Mouse (Mus musculus): ENCODE results near the gene Nxph2.
A peak's percentile ranks its signal among the peaks of the same experiment; 100 is the strongest.

Gene Nxph2

DNA sequence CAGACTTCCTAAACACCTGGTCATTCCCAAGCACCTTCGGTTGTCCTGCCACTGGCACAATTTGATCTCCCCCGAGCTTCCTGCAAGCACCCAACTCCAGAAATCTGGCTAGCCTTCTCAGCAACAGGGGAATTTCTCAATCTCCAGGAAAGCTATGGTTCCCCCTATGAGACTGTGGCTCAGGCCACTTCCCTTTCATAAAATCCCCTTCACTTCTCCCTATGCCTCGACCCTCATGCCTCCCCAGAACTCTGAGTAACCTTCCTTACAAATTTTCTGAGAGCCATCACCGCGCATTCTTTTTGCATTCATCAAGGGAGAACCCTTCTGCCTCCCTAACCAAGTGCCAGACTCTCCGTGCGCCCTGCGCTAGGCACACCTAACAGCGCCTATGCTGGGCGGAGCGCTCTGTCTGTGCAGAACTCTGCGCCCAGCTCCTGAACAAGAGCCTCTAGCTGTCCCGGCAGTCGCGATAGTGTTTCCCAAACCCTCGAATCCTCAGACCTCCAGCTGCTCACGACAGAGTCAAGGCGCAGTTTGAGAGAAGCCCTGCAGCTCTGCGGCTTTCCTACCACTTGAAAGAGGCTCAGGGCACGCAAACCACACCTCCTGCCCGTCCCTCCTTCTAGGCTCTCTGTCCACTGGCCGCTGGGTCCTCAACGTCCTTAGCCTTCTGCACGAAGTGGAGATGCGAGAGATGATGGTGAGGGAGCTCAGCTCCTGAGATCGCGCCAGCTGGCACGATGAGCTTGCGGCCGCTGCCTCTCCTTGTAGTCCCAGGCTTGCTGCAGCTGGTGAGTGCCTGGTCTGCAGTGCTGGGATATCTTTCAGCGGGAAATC lies at the start of gene Nxph2:
Gene Nxph2 (plus strand): TSS at position 501 of the 840 bp plus-strand sequence.
- no peak for DNase-seq

DNA sequence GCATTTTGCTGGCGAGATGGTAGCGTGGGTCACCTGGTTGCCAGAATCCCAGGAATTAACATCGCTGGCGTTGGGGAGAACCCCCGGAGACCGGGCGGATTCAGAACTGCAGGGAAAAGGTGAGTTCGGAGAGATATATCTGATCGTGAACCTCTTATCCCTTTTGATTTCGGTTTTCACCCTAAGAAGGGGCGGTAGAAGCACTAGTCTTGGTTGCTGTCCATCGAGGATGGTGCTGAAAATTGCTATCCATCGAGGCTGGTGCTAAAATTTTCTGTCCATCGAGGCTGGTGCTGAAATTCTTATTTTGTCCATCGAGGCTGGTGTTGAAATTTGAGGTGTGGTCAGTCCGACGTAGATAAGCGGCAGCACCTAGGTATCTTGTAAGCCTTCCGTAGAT lies 30.1 kb upstream of the Nxph2 start:
- peak; percentile 22 for DNase-seq

DNA sequence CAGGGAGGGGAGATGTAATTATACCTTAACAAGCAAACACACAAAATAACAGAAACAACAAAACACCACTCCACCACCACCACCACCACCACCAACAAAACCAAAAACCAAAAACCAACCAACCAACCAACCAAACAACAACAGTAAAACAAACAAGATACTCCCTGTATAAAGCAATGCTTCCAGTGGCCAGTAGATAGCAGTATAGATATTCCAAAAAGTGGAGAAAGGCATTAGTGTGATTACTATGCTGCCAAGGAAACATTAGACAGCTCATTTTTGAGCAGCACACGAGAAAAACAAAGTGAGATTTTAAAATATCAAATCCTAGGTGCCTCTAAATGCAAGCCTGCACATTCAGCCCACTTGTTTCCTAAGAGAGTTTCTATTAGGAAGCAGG lies 6.2 kb upstream of the Nxph2 start:
- no peak for DNase-seq

Measured in kidney, postnatal 14 days (tissue).